Mouse (Mus musculus) midbrain, embryonic 10.5 days (tissue): ENCODE measurements around the gene Tgtp1. TPM values are rescaled to one million over a fixed set of nuclear protein-coding genes. Genes with fewer than 3 reads are reported as not detected.
"Not testable (repeated sequence)": the region's sequence is repeated elsewhere in the genome, so short reads cannot be mapped to it uniquely, and the experiment has no call there.

Experiments
- DNase-seq: peaks from one replicate; pipeline ENCODE4 v3.0.0-alpha.2; 2017; ENCODE audit warnings: low spot score
- H3K27ac ChIP-seq: fragments of 300-500 bp; sonication (generic); replicated peaks from 2 replicates; pipeline ENCODE4 v1.5.1; 2016; ENCODE audit warnings: mild to moderate bottlenecking
- H3K27me3 ChIP-seq: fragments of 300-500 bp; sonication (generic); 2 replicates; pipeline ENCODE4 v1.6.1; 2016; ENCODE audit warnings: low read depth, mild to moderate bottlenecking; ENCODE audit not compliant: poor library complexity, severe bottlenecking
- H3K36me3 ChIP-seq: fragments of 300-500 bp; sonication (generic); 2 replicates; pipeline ENCODE4 v1.6.1; 2016; ENCODE audit warnings: mild to moderate bottlenecking, moderate library complexity
- H3K4me1 ChIP-seq: fragments of 300-500 bp; sonication (generic); 2 replicates; pipeline ENCODE4 v1.6.1; 2016
- H3K4me3 ChIP-seq: fragments of 300-500 bp; sonication (generic); 2 replicates; pipeline ENCODE4 v1.5.1; 2016; ENCODE audit warnings: mild to moderate bottlenecking, moderate library complexity
- H3K9me3 ChIP-seq: fragments of 300-500 bp; sonication (generic); replicated peaks from 2 replicates; pipeline ENCODE4 v1.6.1; 2016; ENCODE audit warnings: mild to moderate bottlenecking
- WGBS: fragments of 180-500 bp; shearing (Covaris S2); methylation state at CpG from one replicate; pipeline ENCODE4 v1.1.7; 2016; 5-methylcytosine and 5-hydroxymethylcytosine counted together
- polyA plus RNA-seq: library from polyadenylated mRNA; unstranded; fragments of >200 nt; fragmentation: Nextera tagmentation; extraction: Ambion mirVana; gene quantifications from 2 replicates; pipeline ENCODE4 v1.2.1, GENCODE M21; 2016

Gene Tgtp1
- polyA plus RNA-seq, 1 experiment from 2014 or later, result not detected

GRCm38 (mm10) chr11:48974686-48975085 is 19.3 kb downstream of the Tgtp1 start:
- not testable (repeated sequence) for H3K4me1 ChIP-seq, DNase-seq, H3K27ac ChIP-seq, H3K9me3 ChIP-seq, H3K27me3 ChIP-seq, H3K36me3 ChIP-seq, H3K4me3 ChIP-seq
- no CpG with 5 or more reads among the region's 1 CpGs for WGBS

- H3K4me3 ChIP-seq, H3K27ac ChIP-seq, H3K4me1 ChIP-seq, H3K27me3 ChIP-seq, H3K9me3 ChIP-seq, DNase-seq, H3K36me3 ChIP-seq: not testable (repeated sequence)
- WGBS, result 94% methylated on average over 6 of the region's 6 CpGs
These were observed 47.9 kb downstream of the Tgtp1 start, which contains the start of gene Psme2b for GRCm38 (mm10) chr11:48946090-48946489. Gene Psme2b (minus strand): TSS chr11:48946190.

- H3K4me1 ChIP-seq, DNase-seq, H3K9me3 ChIP-seq, H3K27ac ChIP-seq, H3K4me3 ChIP-seq, H3K27me3 ChIP-seq, H3K36me3 ChIP-seq: not testable (repeated sequence)
These were observed 54.7 kb downstream of the Tgtp1 start for GRCm38 (mm10) chr11:48939286-48939685.

Other genes with a start within 250 kb of the Tgtp1 start
- gene Rack1, start 193.8 kb downstream of the Tgtp1 start, polyA plus RNA-seq, result 659 and 788 TPM in 2 replicates
- gene Trim41, start 176.8 kb downstream of the Tgtp1 start, polyA plus RNA-seq, result 4.7 and 5.3 TPM in 2 replicates
- 0.32 and 0.99 TPM in 2 replicates for gene Trim7, start 168.0 kb downstream of the Tgtp1 start, polyA plus RNA-seq
- 2.1 and 3.2 TPM in 2 replicates for gene Gm12184, start 167.5 kb downstream of the Tgtp1 start, polyA plus RNA-seq
- gene Irgm1, start 122.5 kb downstream of the Tgtp1 start, polyA plus RNA-seq, result 1.2 and 1.6 TPM in 2 replicates
- 0.07 and 0.16 TPM in 2 replicates for gene Gm5431, start 92.0 kb downstream of the Tgtp1 start, polyA plus RNA-seq
- gene Psme2b, start 48.0 kb downstream of the Tgtp1 start, polyA plus RNA-seq, result 2.1 and 2.6 TPM in 2 replicates
- not detected in 2 replicates for gene Olfr56, start 15.3 kb downstream of the Tgtp1 start, polyA plus RNA-seq
- 0.28 and 0.34 TPM in 2 replicates for gene 9930111J21Rik1, start 14.8 kb downstream of the Tgtp1 start, polyA plus RNA-seq
- not detected in 2 replicates for gene Gm12185, start 1.9 kb downstream of the Tgtp1 start, polyA plus RNA-seq
- 0.17 and 0.21 TPM in 2 replicates for gene 9930111J21Rik2, start 57.1 kb upstream of the Tgtp1 start, polyA plus RNA-seq
- gene Tgtp2, start 70.0 kb upstream of the Tgtp1 start, polyA plus RNA-seq, result not detected in 2 replicates
- gene Ifi47, start 82.4 kb upstream of the Tgtp1 start, polyA plus RNA-seq, result 0.14 and 0.25 TPM in 2 replicates
- not detected in 2 replicates for gene Olfr1396, start 120.7 kb upstream of the Tgtp1 start, polyA plus RNA-seq
- gene Olfr1395, start 148.1 kb upstream of the Tgtp1 start, polyA plus RNA-seq, result not detected in 2 replicates
- not detected in 2 replicates for gene Olfr1394, start 160.2 kb upstream of the Tgtp1 start, polyA plus RNA-seq
- gene Btnl9, start 193.0 kb upstream of the Tgtp1 start, polyA plus RNA-seq, result 0.11 TPM in 1 of 2 replicates, not detected in the other
- 42.3 and 51.5 TPM in 2 replicates for gene Zfp62, start 209.1 kb upstream of the Tgtp1 start, polyA plus RNA-seq